Mouse (Mus musculus) layer of hippocampus, adult 18-20 months (tissue): ENCODE data around the gene Miga2. TPM values are rescaled to one million over a fixed set of nuclear protein-coding genes. Genes with fewer than 3 reads are reported as not detected.
"Not testable (repeated sequence)": the region's sequence is repeated elsewhere in the genome, so short reads cannot be mapped to it uniquely, and the experiment has no call there.

Experiments
- DNase-seq, 2 experiments: peaks; one replicate each; pipeline ENCODE4 v3.0.0; 2022; ENCODE audit warnings: low spot score in 2 of 2
- microRNA-seq, 2 experiments: library from miRNA; unstranded; fragments of <30 nt; microRNA quantifications; one replicate each; pipeline ENCODE4 v1.2.0; 2021
- total RNA-seq, 2 experiments: library from RNA; stranded (reverse); gene quantifications; 2 replicates each; pipeline ENCODE4 v1.2.3; 2021

Gene Miga2
- total RNA-seq, 2 experiments from 2014 or later = 105 to 111 TPM

DNA sequence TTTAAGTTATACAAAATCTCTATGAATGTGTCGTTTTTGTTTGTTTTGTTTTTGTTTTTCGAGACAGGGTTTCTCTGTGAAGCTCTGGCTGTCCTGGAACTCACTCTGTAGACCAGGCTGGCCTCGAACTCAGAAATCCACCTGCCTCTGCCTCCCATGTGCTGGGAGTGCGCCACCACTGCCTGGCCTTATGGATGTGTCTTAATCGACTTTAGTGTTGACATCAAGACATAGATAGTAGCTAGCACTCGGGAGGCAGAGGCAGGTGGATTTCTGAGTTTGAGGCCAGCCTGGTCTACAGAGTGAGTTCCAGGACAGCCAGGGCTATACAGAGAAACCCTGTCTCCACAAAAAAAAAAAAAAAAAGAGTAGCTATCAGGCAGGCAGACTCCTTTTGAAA is 53.1 kb downstream of the Miga2 start:
- DNase-seq = not testable (repeated sequence)

DNA sequence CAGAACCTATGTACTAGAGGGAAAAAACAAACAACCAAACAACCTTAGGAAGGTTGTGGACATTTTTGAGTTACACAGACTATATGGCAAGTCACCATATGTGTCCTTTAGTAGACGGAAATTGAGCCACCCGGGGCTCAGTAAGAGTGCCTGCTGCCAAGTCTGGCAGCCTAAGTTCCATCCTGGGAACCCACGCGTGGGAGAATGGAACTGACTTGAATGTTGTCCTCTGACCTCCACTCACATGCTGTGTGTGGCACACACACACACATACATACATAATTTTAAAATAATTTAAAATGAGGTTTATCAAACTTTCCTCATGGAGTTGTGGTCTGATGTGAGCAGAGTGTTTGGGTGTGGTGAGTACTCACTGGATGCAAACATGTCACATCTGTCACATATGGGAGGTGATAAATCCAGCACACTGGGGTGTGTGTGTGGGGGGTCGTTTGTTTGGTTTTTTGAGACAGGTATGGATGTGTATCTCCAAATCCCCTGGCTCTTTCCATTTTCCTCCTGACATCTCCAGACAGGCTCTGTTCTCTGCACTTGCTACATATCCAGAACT is 53.6 kb downstream of the Miga2 start:
- no peak for DNase-seq

DNA sequence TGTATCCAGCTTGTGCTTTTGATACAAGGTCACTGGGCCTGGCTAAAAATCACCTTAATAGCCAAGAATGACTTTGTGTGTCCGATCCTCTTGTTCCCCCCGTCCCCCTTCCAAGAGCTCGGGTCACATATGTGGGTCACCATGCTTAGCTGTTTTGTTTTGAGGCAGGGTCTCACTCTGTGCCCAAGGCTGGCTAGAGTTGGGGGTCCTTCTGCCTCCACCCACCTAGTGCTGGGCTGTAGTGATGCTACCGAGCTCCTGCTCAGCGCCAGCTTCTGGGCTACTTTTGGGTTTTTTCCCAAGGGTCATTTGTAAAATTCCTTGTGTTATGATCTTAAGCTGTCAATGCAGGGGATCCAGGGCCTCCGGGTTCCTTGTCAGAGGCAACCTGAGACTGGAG is 54.2 kb downstream of the Miga2 start:
- no peak for DNase-seq

- DNase-seq = no peak
Measured at GRCm38 (mm10) chr2:30419112-30419511, 55.1 kb downstream of the Miga2 start.

DNA sequence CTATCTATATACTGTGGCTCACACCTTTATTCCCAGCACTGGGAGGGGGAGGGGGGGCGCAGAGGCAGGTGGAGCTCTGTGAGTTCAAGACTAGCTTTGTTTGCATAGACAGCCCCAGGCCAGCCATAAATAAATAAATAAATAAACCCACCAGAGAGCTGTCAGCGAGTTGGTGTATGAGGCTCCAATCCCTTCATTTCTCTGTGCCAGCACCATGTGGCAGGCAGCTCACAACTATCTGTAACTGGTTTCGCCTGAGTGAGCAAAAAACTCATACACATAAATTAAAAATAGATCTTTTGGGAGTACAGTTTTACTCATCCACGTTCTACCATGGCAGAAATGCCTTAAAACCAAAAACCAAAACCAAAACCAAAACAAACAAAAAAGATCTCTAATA is 57.4 kb downstream of the Miga2 start:
- peak in 1 of 2 experiments; percentile 54 for DNase-seq

- DNase-seq = no peak
Measured at GRCm38 (mm10) chr2:30429156-30429555, 65.1 kb downstream of the Miga2 start.

Small RNA genes lying within 50 kb of the gene (microRNA-seq; reads per million reads assigned to microRNA genes)
- 0 reads per million in 2 experiments for gene Gm47292

Other genes with a start within 250 kb of the Miga2 start
- 100 to 1,000 TPM; 187 to 193 TPM for gene Zer1, start 239.6 kb upstream of the Miga2 start, total RNA-seq
- gene Tbc1d13, start 230.5 kb upstream of the Miga2 start, total RNA-seq = 10 to 100 TPM; 51.1 to 54.7 TPM
- 10 to 100 TPM; 20.7 to 24.9 TPM for gene Endog, start 192.7 kb upstream of the Miga2 start, total RNA-seq
- gene Spout1, start 185.8 kb upstream of the Miga2 start, total RNA-seq = 10 to 100 TPM; 34.2 to 34.6 TPM
- gene Kyat1, start 158.4 kb upstream of the Miga2 start, total RNA-seq = 10 to 100 TPM; 15.2 to 16.1 TPM
- 10 to 100 TPM; 61.5 to 62.8 TPM for gene Lrrc8a, start 126.5 kb upstream of the Miga2 start, total RNA-seq
- 1 to 10 TPM; 8.4 to 9.5 TPM for gene Gm28035, start 123.7 kb upstream of the Miga2 start, total RNA-seq
- gene Phyhd1, start 98.0 kb upstream of the Miga2 start, total RNA-seq = 10 to 100 TPM; 17.7 to 20.1 TPM
- gene Gm28038, start 83.2 kb upstream of the Miga2 start, total RNA-seq = not detected
- 10 to 100 TPM; 19.8 to 22.3 TPM for gene Dolk, start 77.9 kb upstream of the Miga2 start, total RNA-seq
- gene Nup188, start 77.8 kb upstream of the Miga2 start, total RNA-seq = 10 to 100 TPM; 19.5 to 21.9 TPM
- 100 to 1,000 TPM; 274 to 286 TPM for gene Sh3glb2, start 4.9 kb upstream of the Miga2 start, total RNA-seq
- gene Dolpp1, start 28.0 kb downstream of the Miga2 start, total RNA-seq = 10 to 100 TPM; 21.9 to 26.3 TPM
- gene Crat, start 51.6 kb downstream of the Miga2 start, total RNA-seq = 10 to 100 TPM; 45.9 to 55.6 TPM
- 100 to 1,000 TPM; 170 to 176 TPM for gene Ptpa, start 51.8 kb downstream of the Miga2 start, total RNA-seq
- 10 to 100 TPM; 15.2 to 18.0 TPM for gene Ier5l, start 110.0 kb downstream of the Miga2 start, total RNA-seq
- 1 to 10 TPM; 4.5 to 5.3 TPM for gene Cstad, start 230.8 kb downstream of the Miga2 start, total RNA-seq